Mouse (Mus musculus): Measurements from ENCODE around the gene Sh2d7. TPM values are rescaled to one million over a fixed set of nuclear protein-coding genes. Genes with fewer than 3 reads are reported as not detected.
A peak's percentile ranks its signal among the peaks of the same experiment; 100 is the strongest.

Sh2d7 gene
- polyA plus RNA-seq, 1 experiment, result 0.10 TPM

DNA sequence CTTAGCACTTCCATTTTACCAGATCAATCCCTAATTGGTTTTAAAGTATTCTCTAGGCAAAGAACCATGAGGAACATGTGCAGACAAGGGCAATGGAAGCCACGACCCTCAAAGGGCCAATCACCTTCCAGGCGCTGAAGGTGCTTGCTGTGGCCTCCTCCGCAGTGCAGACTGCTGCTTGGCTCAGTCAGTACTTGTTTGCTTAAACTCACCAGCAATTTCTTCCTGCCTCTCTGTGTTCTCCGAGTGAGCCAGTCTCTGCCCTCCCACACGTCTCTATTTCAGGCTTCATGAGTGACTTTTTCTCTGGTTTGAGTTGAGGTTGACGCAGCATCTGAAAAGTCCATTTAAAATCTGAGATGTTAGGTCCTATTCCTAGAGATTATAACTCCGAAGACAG is 19.9 kb upstream of the Sh2d7 start:
- no peak for TF ChIP-seq CTCF (IDR thresholded peaks at IDR 0.05; ENCODE audit: extremely low read depth, insufficient read depth, low read length)
- TF ChIP-seq POLR2A (IDR thresholded peaks at IDR 0.05; ENCODE audit: extremely low read depth, insufficient read depth, low read length), result peak; percentile 49; the same call in 1 of the 2 replicates
- H3K4me1 ChIP-seq (ENCODE audit: control insufficient read depth, insufficient read depth, low read length), result peaks cover 1% of the 10 kb centered on the region; the same call in 1 of the 2 replicates
- H3K4me3 ChIP-seq (ENCODE audit: insufficient read depth, low read length), result no peak overlapping the region
- no peak overlapping the region; the same call in 1 of the 2 replicates for H3K27ac ChIP-seq (ENCODE audit: insufficient read depth, low read length)

DNA sequence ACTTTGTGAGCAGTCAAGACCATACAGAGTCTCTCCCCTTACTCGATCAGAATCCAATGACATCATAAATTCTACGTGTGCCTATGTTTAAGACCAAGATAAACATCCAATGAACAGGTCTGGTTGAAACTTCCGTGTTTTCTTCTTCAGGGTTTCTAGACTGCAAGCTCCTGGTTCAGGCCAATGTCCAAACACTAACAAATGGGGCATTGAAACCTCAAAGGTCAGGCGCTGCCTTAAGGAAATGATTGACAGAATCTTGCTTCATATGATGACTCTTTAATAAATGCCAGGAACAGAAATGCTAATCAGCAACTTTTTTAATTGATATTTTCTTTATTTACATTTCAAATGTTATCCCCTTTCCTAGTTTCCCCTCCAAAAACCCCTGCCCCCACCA is 18.5 kb upstream of the Sh2d7 start:
- TF ChIP-seq CTCF (IDR thresholded peaks at IDR 0.05; ENCODE audit: extremely low read depth, insufficient read depth, low read length), result no peak
- no peak for TF ChIP-seq POLR2A (IDR thresholded peaks at IDR 0.05; ENCODE audit: extremely low read depth, insufficient read depth, low read length)

GRCm38 (mm10) chr9:54527694-54528093 is 11.1 kb upstream of the Sh2d7 start:
- TF ChIP-seq POLR2A (IDR thresholded peaks at IDR 0.05; ENCODE audit: extremely low read depth, insufficient read depth, low read length) (no peak), CTCF (IDR thresholded peaks at IDR 0.05; ENCODE audit: extremely low read depth, insufficient read depth, low read length) (0 out of 2 replicates have a peak, but pooled peaks have one; percentile 26)
- Histone ChIP-seq H3K27ac (ENCODE audit: insufficient read depth, low read length) (no peak overlapping the region), H3K4me3 (ENCODE audit: insufficient read depth, low read length) (no peak overlapping the region), H3K4me1 (ENCODE audit: control insufficient read depth, insufficient read depth, low read length) (peaks cover 3% of the 10 kb centered on the region)

More for the DNA sequence above, 18.5 kb upstream of the Sh2d7 start:
- H3K27ac ChIP-seq (ENCODE audit: insufficient read depth, low read length), result no peak overlapping the region
- H3K4me3 ChIP-seq (ENCODE audit: insufficient read depth, low read length), result no peak overlapping the region
- peaks cover 1% of the 10 kb centered on the region; the same call in 1 of the 2 replicates for H3K4me1 ChIP-seq (ENCODE audit: control insufficient read depth, insufficient read depth, low read length)

- Histone ChIP-seq H3K4me1 (ENCODE audit: control insufficient read depth, insufficient read depth, low read length) (peaks cover 7% of the 10 kb centered on the region), H3K4me3 (ENCODE audit: insufficient read depth, low read length) (no peak overlapping the region), H3K27ac (ENCODE audit: insufficient read depth, low read length) (no peak overlapping the region)
- TF ChIP-seq CTCF (IDR thresholded peaks at IDR 0.05; ENCODE audit: extremely low read depth, insufficient read depth, low read length), result no peak
- TF ChIP-seq POLR2A (IDR thresholded peaks at IDR 0.05; ENCODE audit: extremely low read depth, insufficient read depth, low read length), result no peak
These were observed 8.8 kb upstream of the Sh2d7 start for GRCm38 (mm10) chr9:54529950-54530349.

DNA sequence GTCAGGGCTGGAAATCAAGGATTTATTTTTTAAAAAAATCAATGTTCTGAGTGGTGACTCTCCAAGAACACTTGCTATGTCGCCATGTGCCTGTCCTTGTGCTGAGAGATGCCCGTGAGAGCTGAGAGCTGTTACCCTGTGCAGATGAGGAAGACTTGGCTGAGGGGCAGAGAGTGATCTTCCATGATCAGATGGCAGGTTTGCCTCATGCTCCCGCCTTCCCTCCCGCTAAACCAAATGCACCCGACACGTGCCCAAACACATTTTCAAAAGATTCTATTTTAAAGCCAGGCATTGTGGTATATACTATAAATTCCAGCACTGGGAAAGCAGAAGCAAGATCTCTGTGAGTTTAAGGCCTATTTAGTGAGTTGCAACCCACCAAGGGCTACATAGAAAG is 7.9 kb upstream of the Sh2d7 start:
- TF ChIP-seq POLR2A (IDR thresholded peaks at IDR 0.05; ENCODE audit: extremely low read depth, insufficient read depth, low read length), result no peak
- Histone ChIP-seq H3K27ac (ENCODE audit: insufficient read depth, low read length) (no peak overlapping the region), H3K4me3 (ENCODE audit: insufficient read depth, low read length) (no peak overlapping the region), H3K4me1 (ENCODE audit: control insufficient read depth, insufficient read depth, low read length) (peaks cover 7% of the 10 kb centered on the region)

DNA sequence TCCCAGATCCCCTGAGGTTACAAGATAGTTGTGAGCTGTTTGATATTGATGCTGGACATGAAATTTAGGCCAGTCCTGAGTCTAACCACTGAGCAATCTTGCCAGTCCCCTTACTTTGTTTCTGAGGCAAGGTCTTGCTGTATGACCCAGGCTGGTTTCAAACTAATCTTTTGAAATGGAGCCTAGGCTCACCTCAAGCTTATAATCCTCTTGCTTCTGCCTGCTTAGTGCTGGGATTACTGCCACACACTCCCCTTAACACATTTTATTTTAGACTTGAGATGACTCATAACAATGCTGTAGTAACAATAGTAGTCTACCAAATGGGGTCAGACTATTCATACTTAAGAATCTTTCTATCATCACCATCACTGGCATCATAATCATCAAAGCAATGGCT is 7.4 kb upstream of the Sh2d7 start:
- H3K27ac ChIP-seq (ENCODE audit: insufficient read depth, low read length), result no peak overlapping the region
- TF ChIP-seq CTCF (IDR thresholded peaks at IDR 0.05; ENCODE audit: extremely low read depth, insufficient read depth, low read length), result no peak
- TF ChIP-seq POLR2A (IDR thresholded peaks at IDR 0.05; ENCODE audit: extremely low read depth, insufficient read depth, low read length), result no peak
- H3K4me3 ChIP-seq (ENCODE audit: insufficient read depth, low read length), result no peak overlapping the region
- peaks cover 7% of the 10 kb centered on the region for H3K4me1 ChIP-seq (ENCODE audit: control insufficient read depth, insufficient read depth, low read length)

GRCm38 (mm10) chr9:54532926-54533325 is 5.9 kb upstream of the Sh2d7 start:
- Histone ChIP-seq H3K4me3 (ENCODE audit: insufficient read depth, low read length) (no peak overlapping the region), H3K4me1 (ENCODE audit: control insufficient read depth, insufficient read depth, low read length) (peaks cover 7% of the 10 kb centered on the region), H3K27ac (ENCODE audit: insufficient read depth, low read length) (no peak overlapping the region)
- TF ChIP-seq CTCF (IDR thresholded peaks at IDR 0.05; ENCODE audit: extremely low read depth, insufficient read depth, low read length) (no peak), POLR2A (IDR thresholded peaks at IDR 0.05; ENCODE audit: extremely low read depth, insufficient read depth, low read length) (no peak)

DNA sequence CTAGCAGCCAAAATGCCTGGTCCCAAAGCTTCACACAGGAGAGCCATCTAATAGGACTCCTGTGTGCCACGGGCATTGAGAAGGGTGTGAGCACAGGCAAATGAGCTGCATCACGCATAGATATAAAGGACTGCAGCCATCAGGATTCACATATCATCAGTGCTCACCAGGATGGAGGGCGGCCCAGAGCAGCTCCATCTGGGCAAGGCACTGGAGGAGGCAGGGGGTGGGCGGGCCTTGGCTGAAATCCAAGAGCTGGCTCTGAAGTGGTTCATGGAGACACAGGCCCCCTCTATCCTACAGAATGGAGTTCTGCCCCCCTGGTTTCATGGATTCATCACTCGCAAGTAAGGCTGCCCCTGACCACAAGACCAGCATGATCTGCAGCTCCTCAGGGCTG is 4.8 kb upstream of the Sh2d7 start:
- TF ChIP-seq POLR2A (IDR thresholded peaks at IDR 0.05; ENCODE audit: extremely low read depth, insufficient read depth, low read length) (no peak), CTCF (IDR thresholded peaks at IDR 0.05; ENCODE audit: extremely low read depth, insufficient read depth, low read length) (no peak)
- Histone ChIP-seq H3K4me1 (ENCODE audit: control insufficient read depth, insufficient read depth, low read length) (peaks cover 7% of the 10 kb centered on the region), H3K4me3 (ENCODE audit: insufficient read depth, low read length) (no peak overlapping the region), H3K27ac (ENCODE audit: insufficient read depth, low read length) (no peak overlapping the region)

- no peak for TF ChIP-seq POLR2A (IDR thresholded peaks at IDR 0.05; ENCODE audit: extremely low read depth, insufficient read depth, low read length)
- no peak for TF ChIP-seq CTCF (IDR thresholded peaks at IDR 0.05; ENCODE audit: extremely low read depth, insufficient read depth, low read length)
- peaks cover 5% of the 10 kb centered on the region for H3K4me1 ChIP-seq (ENCODE audit: control insufficient read depth, insufficient read depth, low read length)
- no peak overlapping the region for H3K27ac ChIP-seq (ENCODE audit: insufficient read depth, low read length)
- H3K4me3 ChIP-seq (ENCODE audit: insufficient read depth, low read length), result no peak overlapping the region
These were observed 2.5 kb upstream of the Sh2d7 start for GRCm38 (mm10) chr9:54536236-54536635.

- Histone ChIP-seq H3K4me1 (ENCODE audit: control insufficient read depth, insufficient read depth, low read length) (peaks cover 4% of the 10 kb centered on the region), H3K4me3 (ENCODE audit: insufficient read depth, low read length) (no peak overlapping the region), H3K27ac (ENCODE audit: insufficient read depth, low read length) (no peak overlapping the region)
- TF ChIP-seq POLR2A (IDR thresholded peaks at IDR 0.05; ENCODE audit: extremely low read depth, insufficient read depth, low read length) (no peak), CTCF (IDR thresholded peaks at IDR 0.05; ENCODE audit: extremely low read depth, insufficient read depth, low read length) (no peak)
These were observed 1.8 kb upstream of the Sh2d7 start for GRCm38 (mm10) chr9:54537030-54537429.
